Mouse (Mus musculus): ENCODE measurements at regions not wholly inside any gene's neighbourhood (a gene's known extent, or its start where the extent isn't known, plus 50 kb on each side); places are given as distances from the start of the nearest gene placed in this dataset.

- no peak for DNase-seq (ENCODE audit: low spot score in 2 of 2)
Observed at GRCm38 (mm10) chr13:101433162-101433561, 334.9 kb downstream of the Pik3r1 start.

GRCm38 (mm10) chr13:101427426-101428221, 340.4 kb downstream of the Pik3r1 start:
- DNase-seq (ENCODE audit: low spot score in 2 of 2) = no peak

- DNase-seq (ENCODE audit: low spot score in 2 of 2) = no peak
Observed at GRCm38 (mm10) chr13:101426461-101426860, 341.6 kb downstream of the Pik3r1 start.

GRCm38 (mm10) chr13:101422082-101422481, 345.9 kb downstream of the Pik3r1 start:
- DNase-seq (ENCODE audit: low spot score in 2 of 2) = no peak

GRCm38 (mm10) chr13:101419457-101420025, 348.5 kb downstream of the Pik3r1 start:
- DNase-seq (ENCODE audit: low spot score in 2 of 2) = no peak

GRCm38 (mm10) chr13:101418272-101418671, 349.7 kb downstream of the Pik3r1 start:
- no peak for DNase-seq (ENCODE audit: low spot score in 2 of 2)

DNA sequence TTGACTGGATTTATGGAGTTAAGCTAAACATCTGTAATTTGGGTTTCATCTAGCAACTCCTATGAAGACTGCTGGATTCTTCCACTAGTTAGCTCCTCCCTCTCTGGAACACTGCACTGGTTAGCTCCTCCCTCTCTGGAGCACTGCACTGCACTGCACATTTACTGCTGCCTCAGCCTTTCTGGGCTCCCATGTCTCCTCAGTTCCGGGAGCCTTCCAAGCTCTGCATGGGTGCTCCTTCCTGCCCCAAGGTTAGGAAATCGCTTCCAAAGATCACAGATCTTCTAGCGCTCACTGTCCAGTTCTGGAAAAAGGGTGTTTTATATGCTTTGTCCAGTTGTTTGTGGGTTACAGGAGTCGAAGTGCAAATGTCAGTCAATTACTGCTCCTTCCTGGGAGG, 359.1 kb downstream of the Pik3r1 start:
- DNase-seq (ENCODE audit: low spot score in 2 of 2) = no peak

DNA sequence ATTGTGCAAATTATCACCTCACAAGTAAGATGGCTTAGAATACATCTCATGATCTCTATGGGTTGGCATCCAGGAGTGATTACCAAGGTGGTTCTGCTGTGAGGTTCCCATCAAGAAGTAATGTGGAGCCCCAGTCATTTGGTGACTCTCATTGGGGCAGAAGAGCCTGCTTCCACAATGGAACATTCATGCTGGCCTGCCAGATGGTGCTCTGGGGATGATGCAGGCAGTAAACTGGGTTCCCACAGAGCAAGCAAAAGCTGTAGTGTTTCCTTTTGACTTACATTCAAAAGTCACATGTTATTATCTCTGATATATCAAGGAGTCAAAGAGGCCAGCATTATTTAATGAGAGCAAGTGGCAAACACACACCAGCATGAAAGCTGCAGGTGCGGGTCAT, 360.4 kb downstream of the Pik3r1 start:
- DNase-seq (ENCODE audit: low spot score in 2 of 2) = no peak

- DNase-seq (ENCODE audit: low spot score in 2 of 2) = peak in 1 of 2 experiments; percentile 1
Observed at GRCm38 (mm10) chr13:101373581-101374189, 394.3 kb downstream of the Pik3r1 start.

DNA sequence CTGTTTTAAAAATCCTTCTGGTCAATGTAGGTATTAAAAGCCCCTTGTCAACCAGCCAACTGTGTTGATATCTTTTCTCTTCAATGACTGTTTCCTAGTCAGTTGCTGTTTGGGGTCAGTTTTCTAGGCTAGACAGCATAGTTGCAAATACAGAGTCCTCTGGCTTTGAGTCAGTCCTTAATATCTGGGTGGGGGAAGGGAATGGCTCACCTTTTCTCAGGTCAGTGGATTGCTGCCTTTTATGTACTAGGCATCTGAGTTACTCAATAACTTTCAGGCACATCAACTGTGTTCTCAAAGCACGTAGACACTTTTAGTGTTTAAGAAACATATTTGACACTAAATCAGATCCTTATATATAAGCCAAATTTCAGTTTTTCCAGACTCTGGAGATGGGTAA, 396.1 kb downstream of the Pik3r1 start:
- no peak for DNase-seq (ENCODE audit: low spot score in 2 of 2)

- DNase-seq (ENCODE audit: low spot score in 2 of 2) = no peak
Observed at GRCm38 (mm10) chr13:101368170-101368569, 399.8 kb downstream of the Pik3r1 start.

GRCm38 (mm10) chr13:101355363-101355762, 412.7 kb downstream of the Pik3r1 start:
- peak in 1 of 2 experiments; percentile 5 for DNase-seq (ENCODE audit: low spot score in 2 of 2)

DNA sequence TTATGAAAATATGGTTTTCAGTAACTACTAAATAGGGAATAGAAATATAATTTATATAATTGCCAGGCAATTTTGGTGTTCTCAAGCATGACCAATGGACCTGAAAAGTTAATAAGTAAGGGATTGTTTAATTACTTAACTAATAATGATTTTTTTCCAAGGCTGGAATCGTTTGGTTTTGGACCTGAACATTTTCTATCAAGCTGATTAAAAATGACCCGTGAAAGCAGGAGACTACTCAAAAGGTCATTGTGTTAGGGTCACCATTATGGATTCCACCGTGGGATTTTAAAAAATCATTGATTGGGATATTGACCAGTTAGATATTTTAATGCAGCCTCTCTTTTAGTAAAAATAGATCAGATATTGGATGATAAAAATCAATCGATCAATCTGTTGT, 416.9 kb downstream of the Pik3r1 start:
- no peak for DNase-seq (ENCODE audit: low spot score in 2 of 2)

- DNase-seq (ENCODE audit: low spot score in 2 of 2) = no peak
Observed at GRCm38 (mm10) chr13:101349354-101349753, 418.7 kb downstream of the Pik3r1 start.

DNA sequence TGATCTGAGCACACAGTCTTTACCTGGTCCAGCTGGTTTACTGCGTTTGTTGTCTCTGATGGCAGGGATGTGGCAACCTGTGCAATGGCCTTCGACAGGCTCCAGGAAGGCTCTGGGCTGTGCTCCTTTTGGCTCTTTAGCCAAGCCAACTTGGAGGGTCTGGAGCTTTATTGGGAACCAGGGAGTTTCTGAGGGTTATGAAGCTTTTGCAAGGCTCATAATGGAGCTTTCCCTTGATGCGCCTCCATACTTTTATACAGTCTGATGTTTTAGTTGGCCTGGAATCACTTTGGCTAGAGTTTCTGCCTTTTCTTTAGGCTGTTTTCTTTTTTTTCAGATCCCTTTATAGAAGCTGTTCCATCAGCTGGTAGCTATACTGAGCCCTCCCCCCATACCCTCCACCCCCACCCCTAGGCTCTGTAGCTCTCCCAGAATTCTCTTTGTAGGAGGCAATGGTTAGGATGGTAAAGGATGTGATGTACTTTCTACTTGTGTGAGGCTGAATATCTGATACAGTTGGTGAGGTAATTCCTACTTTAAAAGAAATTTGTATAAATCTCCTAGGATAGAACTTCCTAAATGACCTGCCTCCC, 429.6 kb downstream of the Pik3r1 start:
- DNase-seq (ENCODE audit: low spot score in 2 of 2) = no peak

GRCm38 (mm10) chr13:101318621-101319020, 449.4 kb downstream of the Pik3r1 start:
- DNase-seq (ENCODE audit: low spot score in 2 of 2) = no peak

DNA sequence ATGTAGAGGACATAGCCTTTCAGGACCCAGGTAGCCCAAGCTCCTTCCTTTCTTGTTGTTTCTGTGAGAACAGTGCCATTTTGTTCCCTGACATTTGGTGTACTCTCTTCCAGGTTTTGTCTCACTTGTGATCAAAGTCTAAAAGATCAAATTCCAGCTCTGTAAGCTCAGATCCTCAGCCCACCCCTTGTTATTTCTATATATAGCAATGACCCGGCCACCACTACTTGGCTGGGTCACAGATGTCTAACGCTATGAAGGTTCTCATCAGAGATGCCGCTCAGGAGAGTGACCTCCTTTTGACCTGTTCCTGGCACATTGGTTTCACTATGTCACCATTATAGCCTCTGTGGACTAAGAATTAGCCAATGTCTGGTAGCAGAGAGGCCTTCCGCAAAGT, 451.7 kb downstream of the Pik3r1 start:
- DNase-seq (ENCODE audit: low spot score in 2 of 2) = no peak

DNA sequence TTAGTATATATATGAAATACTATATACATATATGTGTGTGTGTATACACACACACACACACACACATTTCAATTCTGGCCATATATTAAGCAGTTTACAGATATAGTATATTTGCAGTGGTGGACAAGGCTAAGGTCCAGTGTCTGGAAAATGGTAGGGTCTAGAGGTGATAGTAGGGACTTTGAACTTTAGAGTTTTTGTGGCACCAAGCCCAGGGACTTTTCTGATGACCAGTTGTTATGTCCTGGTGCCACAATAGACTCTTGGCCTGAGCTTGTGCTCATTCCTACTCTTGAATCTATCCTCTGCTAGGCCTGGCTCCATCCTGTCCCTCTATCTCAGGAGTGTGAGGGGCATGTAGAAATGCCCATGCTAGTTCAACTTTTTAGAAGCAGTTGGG, 454.0 kb downstream of the Pik3r1 start:
- no peak for DNase-seq (ENCODE audit: low spot score in 2 of 2)

GRCm38 (mm10) chr13:101311634-101312314, 456.2 kb downstream of the Pik3r1 start:
- no peak for DNase-seq (ENCODE audit: low spot score in 2 of 2)

GRCm38 (mm10) chr13:101308724-101309123, 459.3 kb downstream of the Pik3r1 start:
- no peak for DNase-seq (ENCODE audit: low spot score in 2 of 2)

DNA sequence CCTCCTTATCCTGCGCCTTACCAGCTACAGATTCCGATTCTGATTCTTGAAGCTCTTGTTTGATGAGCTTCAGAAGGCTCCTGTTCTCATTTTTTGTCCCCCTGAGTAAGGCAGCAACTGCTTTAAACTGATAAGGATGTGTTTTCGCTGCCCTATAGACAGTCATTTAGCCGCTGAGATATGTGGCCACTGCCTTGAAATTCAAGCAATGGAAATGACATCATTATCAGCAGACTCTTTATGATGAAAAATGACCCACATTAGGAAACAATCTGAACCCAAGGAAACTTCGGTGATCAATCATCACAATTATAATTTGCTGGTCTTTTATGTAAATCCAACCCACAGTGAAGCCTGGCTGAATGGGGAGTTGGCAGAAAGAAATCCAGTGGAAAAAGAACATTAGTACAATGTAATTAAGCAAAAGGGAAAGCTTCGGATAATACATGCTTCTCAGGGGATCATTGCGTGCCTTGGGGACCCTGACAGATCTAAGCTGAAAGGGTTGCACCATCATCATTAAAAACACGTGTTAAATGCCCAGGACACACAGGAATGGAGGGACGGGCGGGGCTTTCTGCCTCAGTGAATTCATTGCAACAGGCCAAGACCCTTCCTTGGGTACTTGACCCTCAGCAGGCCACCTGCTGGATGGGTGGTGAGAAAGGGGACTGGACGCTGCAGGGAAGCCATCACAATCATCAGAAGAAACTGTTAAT, 462.2 kb downstream of the Pik3r1 start:
- no peak for DNase-seq (ENCODE audit: low spot score in 2 of 2)
